Comparison of ENCODE assay signal across 9 mouse cellular contexts in genomic region chr3:89539740-89540370, GRCm38 (mm10). TPM values are rescaled to one million over a fixed set of nuclear protein-coding genes. Genes with fewer than 3 reads are reported as not detected.
DNase-seq lines count a peak whose midpoint lies in the region; ATAC-seq and TF ChIP-seq lines count a peak whose summit lies in the region.
"Had no signal": no experiment of that assay in that cellular context is flagged by ENCODE, and none has a peak within 500 bp of the region (broad histone marks: within the 10 kb centered on the region; RNA-seq: fewer than 3 reads in every experiment).

No protein-coding gene starts in this region.

- WGBS in heart, embryonic 12.5 days, result 51% methylated on average over 9 of the region's 9 CpGs
- WGBS in heart, adult 2 months, result 40% methylated on average over 9 of the region's 9 CpGs
- 41% methylated on average over 9 of the region's 9 CpGs for WGBS in forebrain, postnatal 0 days
- WGBS in neural tube, embryonic 15.5 days, result 62% methylated on average over 9 of the region's 9 CpGs

- H3K9me3 ChIP-seq in heart, embryonic 12.5 days (replicated peaks), result no peaks in the 10 kb centered on the region
- H3K9me3 ChIP-seq in forebrain, postnatal 0 days (ENCODE audit: low read length), result no peaks in the 10 kb centered on the region
- no peaks in the 10 kb centered on the region for H3K9me3 ChIP-seq in neural tube, embryonic 15.5 days (replicated peaks)
- H3K9me3 ChIP-seq: midbrain, embryonic 12.5 days had no signal

- DNase-seq in heart, adult 2 months, result no peak
- DNase-seq in right cerebral cortex, postnatal 14 days, result peak; percentile 67
- no peak for DNase-seq in right cerebral cortex, adult 2 months (ENCODE audit: low spot score in 2 of 2)
- DNase-seq in forebrain, postnatal 0 days, result peak; percentile 93
- no peak for DNase-seq in lung, postnatal 10 days
- no peak for DNase-seq in c-Kit-positive CD71-positive TER-119-positive erythroid progenitor cells, embryonic 14.5 days (ENCODE audit: low spot score)

- H3K4me3 ChIP-seq in heart, embryonic 12.5 days, result no peak overlapping the region
- no peak overlapping the region for H3K4me3 ChIP-seq in heart, adult 2 months
- no peak overlapping the region for H3K4me3 ChIP-seq in forebrain, postnatal 0 days (ENCODE audit: low read depth, low read length)
- H3K4me3 ChIP-seq in neural tube, embryonic 15.5 days (replicated peaks), result no peak overlapping the region
- H3K4me3 ChIP-seq: midbrain, embryonic 12.5 days had no signal

- no peak overlapping the region for H3K4me2 ChIP-seq in heart, embryonic 12.5 days
- no peak overlapping the region for H3K4me2 ChIP-seq in forebrain, postnatal 0 days (ENCODE audit: low read depth)
- no peak overlapping the region for H3K4me2 ChIP-seq in neural tube, embryonic 15.5 days
- H3K4me2 ChIP-seq: midbrain, embryonic 12.5 days had no signal

- no peaks in the 10 kb centered on the region for H3K36me3 ChIP-seq in heart, embryonic 12.5 days
- no peaks in the 10 kb centered on the region for H3K36me3 ChIP-seq in heart, adult 2 months (ENCODE audit: control insufficient read depth, insufficient read depth, low read length)
- no peaks in the 10 kb centered on the region for H3K36me3 ChIP-seq in forebrain, postnatal 0 days (ENCODE audit: insufficient read depth)
- no peaks in the 10 kb centered on the region for H3K36me3 ChIP-seq in neural tube, embryonic 15.5 days
- H3K36me3 ChIP-seq: midbrain, embryonic 12.5 days had no signal

- peaks cover 25% of the 10 kb centered on the region for H3K4me1 ChIP-seq in heart, embryonic 12.5 days (replicated peaks)
- H3K4me1 ChIP-seq in heart, adult 2 months (ENCODE audit: control insufficient read depth, insufficient read depth, low read length), result no peaks in the 10 kb centered on the region
- peaks cover 4% of the 10 kb centered on the region for H3K4me1 ChIP-seq in forebrain, postnatal 0 days (ENCODE audit: insufficient read depth)
- H3K4me1 ChIP-seq in neural tube, embryonic 15.5 days, result peaks cover 26% of the 10 kb centered on the region

- no peak for TF ChIP-seq POLR2A in heart, adult 2 months (IDR thresholded peaks at IDR 0.05; ENCODE audit: insufficient read depth, low read depth, low read length)

- H3K27me3 ChIP-seq in heart, embryonic 12.5 days (replicated peaks), result peaks cover 16% of the 10 kb centered on the region; the same call in 1 of the 2 replicates
- H3K27me3 ChIP-seq in heart, adult 2 months (ENCODE audit: control insufficient read depth, insufficient read depth, low read length), result no peaks in the 10 kb centered on the region
- H3K27me3 ChIP-seq in forebrain, postnatal 0 days (ENCODE audit: insufficient read depth, low read length), result no peaks in the 10 kb centered on the region
- no peaks in the 10 kb centered on the region for H3K27me3 ChIP-seq in neural tube, embryonic 15.5 days (replicated peaks)

- no peak for TF ChIP-seq EP300 in heart, adult 2 months (IDR thresholded peaks at IDR 0.05; ENCODE audit: insufficient read depth, low read depth, low read length)

- no peak overlapping the region for H3K27ac ChIP-seq in heart, embryonic 12.5 days (ENCODE audit: poor library complexity, severe bottlenecking)
- H3K27ac ChIP-seq in heart, adult 2 months, result no peak overlapping the region
- peak overlapping the region; percentile 79 for H3K27ac ChIP-seq in forebrain, postnatal 0 days (ENCODE audit: low read depth, low read length)
- 0 out of 2 replicates have a peak overlapping the region, but pooled peaks have one; percentile 9 for H3K27ac ChIP-seq in neural tube, embryonic 15.5 days (replicated peaks)
- H3K27ac ChIP-seq: midbrain, embryonic 12.5 days had no signal

- no peaks in the 10 kb centered on the region for H3K79me2 ChIP-seq in heart, adult 2 months (replicated peaks; ENCODE audit: control insufficient read depth, insufficient read depth, low read length)

- TF ChIP-seq CTCF in heart, adult 2 months (IDR thresholded peaks at IDR 0.05), result no peak
- 0 out of 2 replicates have a peak, but pooled peaks have one; percentile 13 for TF ChIP-seq CTCF in forebrain, postnatal 0 days (IDR thresholded peaks at IDR 0.05; ENCODE audit: low read depth)

- intact Hi-C loops in heart, adult 2 months (cut with DNase I), result no loop called here

- H3K9ac ChIP-seq in heart, embryonic 12.5 days, result no peak overlapping the region
- no peak overlapping the region for H3K9ac ChIP-seq in heart, adult 2 months (ENCODE audit: low read depth, low read length)
- no peak overlapping the region for H3K9ac ChIP-seq in forebrain, postnatal 0 days
- no peak overlapping the region for H3K9ac ChIP-seq in neural tube, embryonic 15.5 days (replicated peaks)
- H3K9ac ChIP-seq: midbrain, embryonic 12.5 days had no signal

- ATAC-seq in heart, embryonic 12.5 days (ENCODE audit: insufficient number of reproducible peaks, low FRiP score), result peak; percentile 48; the same call in 1 of the 2 replicates
- ATAC-seq in forebrain, postnatal 0 days, result peak; percentile 93
- no peak for ATAC-seq in neural tube, embryonic 15.5 days (ENCODE audit: low FRiP score)

RNA-seq across cellular contexts. Expression of gene Kcnn3, which starts 19.9 kb away (rescaled TPM):
- 1.4 and 1.5 TPM in 2 replicates for polyA plus RNA-seq in heart, embryonic 12.5 days (2016; fragmentation: Nextera tagmentation; extraction: Ambion mirVana)
- total RNA-seq in heart, adult 2 months (2021), result 1 to 10 TPM; 2.0 to 3.3 TPM
- 0.84 and 2.0 TPM in 2 replicates for polyA plus RNA-seq in heart, adult 2 months (2012; rRNA removed)
- 11.5 and 13.6 TPM in 2 replicates for total RNA-seq in forebrain, postnatal 0 days (2014; rRNA removed)
- polyA plus RNA-seq in forebrain, postnatal 0 days (2015; fragmentation: Nextera tagmentation; extraction: Ambion mirVana), result 3.0 and 5.1 TPM in 2 replicates
- 8.5 and 12.1 TPM in 2 replicates for polyA plus RNA-seq in neural tube, embryonic 15.5 days (2015; fragmentation: Nextera tagmentation; extraction: Ambion mirVana)

Comparison
In these comparisons a context has a peak if more than half of its experiments do, and no peak if none do; other contexts are left out.
1. DNase-seq: peak in right cerebral cortex, postnatal 14 days (single experiment) and forebrain, postnatal 0 days (single experiment); none in heart, adult 2 months (0 of 2), right cerebral cortex, adult 2 months (0 of 2), lung, postnatal 10 days (single experiment) and c-Kit-positive CD71-positive TER-119-positive erythroid progenitor cells, embryonic 14.5 days (single experiment).
2. H3K27ac ChIP-seq: peak in forebrain, postnatal 0 days (single experiment) and neural tube, embryonic 15.5 days (single experiment); none in heart, embryonic 12.5 days (single experiment) and heart, adult 2 months (single experiment).